Mouse (Mus musculus) lung, postnatal 0 days (tissue): Measurements from ENCODE around the gene Btbd11. TPM values are rescaled to one million over a fixed set of nuclear protein-coding genes. Genes with fewer than 3 reads are reported as not detected.

Experiments
- ATAC-seq: fragments of 200-750 bp; cut with Nextera tagmentation; 2 replicates; pipeline ENCODE4 v1.8.0; 2017; ENCODE audit warnings: moderate library complexity
- DNase-seq: peaks from one replicate; pipeline ENCODE4 v3.0.0-alpha.2; 2016; ENCODE audit warnings: low spot score
- H3K27ac ChIP-seq: fragments of 300-500 bp; sonication (generic); 2 replicates; pipeline ENCODE4 v1.5.1; 2014; ENCODE audit warnings: antibody characterized with exemption, mild to moderate bottlenecking, low read length, mixed read lengths
- H3K27me3 ChIP-seq: fragments of 300-500 bp; sonication (generic); replicated peaks from 2 replicates; pipeline ENCODE4 v1.6.1; 2014; ENCODE audit warnings: low read length, mixed read lengths; ENCODE audit not compliant: insufficient read depth
- H3K36me3 ChIP-seq: fragments of 300-500 bp; sonication (generic); 2 replicates; pipeline ENCODE4 v1.6.1; 2014; ENCODE audit warnings: low read length, mixed read lengths; ENCODE audit not compliant: insufficient read depth
- H3K4me1 ChIP-seq: fragments of 300-500 bp; sonication (generic); 2 replicates; pipeline ENCODE4 v1.6.1; 2014; ENCODE audit warnings: antibody characterized with exemption, low read depth, low read length, mixed read lengths; ENCODE audit not compliant: insufficient read depth
- H3K4me2 ChIP-seq: fragments of 300-500 bp; sonication (generic); replicated peaks from 2 replicates; pipeline ENCODE4 v1.6.1; 2014; ENCODE audit warnings: low read depth, mild to moderate bottlenecking, low read length, moderate library complexity, mixed read lengths
- H3K4me3 ChIP-seq: fragments of 300-500 bp; sonication (generic); 2 replicates; pipeline ENCODE4 v1.5.1; 2014; ENCODE audit warnings: low read depth, low read length
- H3K9ac ChIP-seq: fragments of 300-500 bp; sonication (generic); replicated peaks from 2 replicates; pipeline ENCODE4 v1.6.1; 2014; ENCODE audit warnings: low read depth, mild to moderate bottlenecking
- H3K9me3 ChIP-seq: fragments of 300-500 bp; sonication (generic); 2 replicates; pipeline ENCODE4 v1.6.1; 2016; ENCODE audit warnings: low read length, mixed read lengths
- CTCF ChIP-seq: IDR thresholded peaks from 2 replicates; pipeline ENCODE4 v1.5.1; 2016; ENCODE audit warnings: antibody characterized with exemption, mild to moderate bottlenecking
- EP300 ChIP-seq: IDR thresholded peaks from 2 replicates; pipeline ENCODE4 v1.6.1; 2016; ENCODE audit warnings: antibody characterized with exemption, mild to moderate bottlenecking, control low read depth
- WGBS: fragments of 180-500 bp; shearing (Covaris S2); extraction: QIAGEN DNeasy Blood & Tissue Kit; methylation state at CpG from one replicate; pipeline ENCODE4 v1.1.7; 2014; 5-methylcytosine and 5-hydroxymethylcytosine counted together
- polyA plus RNA-seq: library from polyadenylated mRNA; unstranded; fragments of >200 nt; fragmentation: Nextera tagmentation; extraction: Ambion mirVana; gene quantifications from 2 replicates; pipeline ENCODE4 v1.2.1, GENCODE M21; 2015

Btbd11 gene
- polyA plus RNA-seq, 1 experiment from 2014 or later, result 0.98 TPM

GRCm38 (mm10) chr10:85492583-85492982, 106.0 kb downstream of the Btbd11 start:
- H3K4me3 ChIP-seq, result no peak overlapping the region
- no peaks in the 10 kb centered on the region for H3K27me3 ChIP-seq
- H3K9ac ChIP-seq, result no peak overlapping the region
- no peaks in the 10 kb centered on the region for H3K9me3 ChIP-seq
- no peaks in the 10 kb centered on the region for H3K36me3 ChIP-seq
- 70% methylated on average over 2 of the region's 2 CpGs for WGBS
- DNase-seq (no peak), ATAC-seq (no peak)
- no peak overlapping the region for H3K4me2 ChIP-seq
- TF ChIP-seq EP300 (no peak), CTCF (no peak)
- no peaks in the 10 kb centered on the region for H3K4me1 ChIP-seq
- no peak overlapping the region for H3K27ac ChIP-seq

GRCm38 (mm10) chr10:85496358-85496757, 109.7 kb downstream of the Btbd11 start:
- no peaks in the 10 kb centered on the region for H3K27me3 ChIP-seq
- no peak overlapping the region for H3K4me2 ChIP-seq
- H3K4me1 ChIP-seq, result no peaks in the 10 kb centered on the region
- no peaks in the 10 kb centered on the region for H3K9me3 ChIP-seq
- no peak for ATAC-seq
- H3K9ac ChIP-seq, result no peak overlapping the region
- H3K27ac ChIP-seq, result no peak overlapping the region
- DNase-seq, result no peak
- no peaks in the 10 kb centered on the region for H3K36me3 ChIP-seq
- 79% methylated on average over 8 of the region's 8 CpGs for WGBS
- no peak overlapping the region for H3K4me3 ChIP-seq
- TF ChIP-seq CTCF (no peak), EP300 (no peak)

- ATAC-seq, result no peak
Observed at GRCm38 (mm10) chr10:85496981-85497380, 110.4 kb downstream of the Btbd11 start.

GRCm38 (mm10) chr10:85497931-85498330, 111.3 kb downstream of the Btbd11 start:
- Histone ChIP-seq H3K36me3 (no peaks in the 10 kb centered on the region), H3K4me2 (no peak overlapping the region), H3K4me1 (no peaks in the 10 kb centered on the region), H3K9me3 (no peaks in the 10 kb centered on the region), H3K4me3 (no peak overlapping the region), H3K27ac (no peak overlapping the region), H3K9ac (no peak overlapping the region), H3K27me3 (no peaks in the 10 kb centered on the region)
- no peak for ATAC-seq
- DNase-seq, result no peak
- TF ChIP-seq CTCF, result no peak
- no peak for TF ChIP-seq EP300
- 83% methylated on average over 5 of the region's 5 CpGs for WGBS

More at GRCm38 (mm10) chr10:85496981-85497380, 110.4 kb downstream of the Btbd11 start:
- H3K4me2 ChIP-seq, result no peak overlapping the region
- no peak overlapping the region for H3K4me3 ChIP-seq
- no peak overlapping the region for H3K27ac ChIP-seq
- H3K27me3 ChIP-seq, result no peaks in the 10 kb centered on the region
- H3K36me3 ChIP-seq, result no peaks in the 10 kb centered on the region
- H3K9me3 ChIP-seq, result no peaks in the 10 kb centered on the region
- no peak for DNase-seq
- 40% methylated on average over 2 of the region's 2 CpGs for WGBS
- TF ChIP-seq EP300, result no peak
- TF ChIP-seq CTCF, result no peak
- H3K9ac ChIP-seq, result no peak overlapping the region
- H3K4me1 ChIP-seq, result no peaks in the 10 kb centered on the region

GRCm38 (mm10) chr10:85500573-85501155, 114.0 kb downstream of the Btbd11 start:
- TF ChIP-seq CTCF, result no peak
- no peak for TF ChIP-seq EP300
- ATAC-seq (no peak), DNase-seq (no peak)
- Histone ChIP-seq H3K4me3 (no peak overlapping the region), H3K9ac (no peak overlapping the region), H3K27me3 (no peaks in the 10 kb centered on the region), H3K9me3 (no peaks in the 10 kb centered on the region), H3K4me1 (no peaks in the 10 kb centered on the region), H3K36me3 (no peaks in the 10 kb centered on the region), H3K4me2 (no peak overlapping the region), H3K27ac (no peak overlapping the region)
- WGBS, result 64% methylated on average over 9 of the region's 9 CpGs

GRCm38 (mm10) chr10:85501966-85502566, 115.5 kb downstream of the Btbd11 start:
- no peaks in the 10 kb centered on the region for H3K9me3 ChIP-seq
- H3K27ac ChIP-seq, result no peak overlapping the region
- TF ChIP-seq CTCF (no peak), EP300 (no peak)
- H3K4me1 ChIP-seq, result no peaks in the 10 kb centered on the region
- no peak overlapping the region for H3K4me3 ChIP-seq
- ATAC-seq (no peak), DNase-seq (peak; percentile 24)
- H3K27me3 ChIP-seq, result no peaks in the 10 kb centered on the region
- no peaks in the 10 kb centered on the region for H3K36me3 ChIP-seq
- H3K4me2 ChIP-seq, result no peak overlapping the region
- no peak overlapping the region for H3K9ac ChIP-seq
- 38% methylated on average over 5 of the region's 5 CpGs for WGBS
